Mouse (Mus musculus) hindbrain, embryonic 16.5 days (tissue): ENCODE measurements around the gene Gpn3. TPM values are rescaled to one million over a fixed set of nuclear protein-coding genes. Genes with fewer than 3 reads are reported as not detected.

Experiments
- ATAC-seq: fragments of 200-750 bp; cut with Nextera tagmentation; 2 replicates; pipeline ENCODE4 v1.8.0; 2017; ENCODE audit warnings: moderate TSS enrichment, moderate library complexity
- H3K27ac ChIP-seq: fragments of 300-500 bp; sonication (generic); 2 replicates; pipeline ENCODE4 v1.5.1; 2014; ENCODE audit warnings: low read depth, mild to moderate bottlenecking, control low read depth, low read length, moderate library complexity
- H3K27me3 ChIP-seq: fragments of 300-500 bp; sonication (generic); replicated peaks from 2 replicates; pipeline ENCODE4 v1.6.1; 2014; ENCODE audit warnings: low read length; ENCODE audit not compliant: control insufficient read depth, insufficient read depth
- H3K36me3 ChIP-seq: fragments of 300-500 bp; sonication (generic); 2 replicates; pipeline ENCODE4 v1.6.1; 2014; ENCODE audit warnings: mild to moderate bottlenecking, low read length, moderate library complexity, mixed read lengths; ENCODE audit not compliant: control insufficient read depth, insufficient read depth
- H3K4me1 ChIP-seq: fragments of 300-500 bp; sonication (generic); 2 replicates; pipeline ENCODE4 v1.6.1; 2014; ENCODE audit warnings: low read depth, low read length; ENCODE audit not compliant: control insufficient read depth, insufficient read depth
- H3K4me2 ChIP-seq: fragments of 300-500 bp; sonication (generic); 2 replicates; pipeline ENCODE4 v1.6.1; 2014; ENCODE audit warnings: mild to moderate bottlenecking, low read length, control low read depth, moderate library complexity
- H3K4me3 ChIP-seq: fragments of 300-500 bp; sonication (generic); 2 replicates; pipeline ENCODE4 v1.5.1; 2014; ENCODE audit warnings: mild to moderate bottlenecking, low read length, control low read depth, moderate library complexity
- H3K9ac ChIP-seq: fragments of 300-500 bp; sonication (generic); 2 replicates; pipeline ENCODE4 v1.6.1; 2014; ENCODE audit warnings: low read depth, mild to moderate bottlenecking, control low read depth, low read length, moderate library complexity
- H3K9me3 ChIP-seq: fragments of 300-500 bp; sonication (generic); 2 replicates; pipeline ENCODE4 v1.6.1; 2014; ENCODE audit warnings: mild to moderate bottlenecking, low read length, moderate library complexity; ENCODE audit not compliant: control insufficient read depth
- WGBS: fragments of 180-500 bp; shearing (Covaris S2); extraction: QIAGEN DNeasy Blood & Tissue Kit; methylation state at CpG from one replicate; pipeline ENCODE4 v1.1.7; 2014; 5-methylcytosine and 5-hydroxymethylcytosine counted together
- polyA plus RNA-seq: library from polyadenylated mRNA; unstranded; fragments of >200 nt; fragmentation: Nextera tagmentation; extraction: Ambion mirVana; gene quantifications from 2 replicates; pipeline ENCODE4 v1.2.1, GENCODE M21; 2015

Gene Gpn3
- polyA plus RNA-seq, 1 experiment from 2014 or later, result 35.3 TPM

DNA sequence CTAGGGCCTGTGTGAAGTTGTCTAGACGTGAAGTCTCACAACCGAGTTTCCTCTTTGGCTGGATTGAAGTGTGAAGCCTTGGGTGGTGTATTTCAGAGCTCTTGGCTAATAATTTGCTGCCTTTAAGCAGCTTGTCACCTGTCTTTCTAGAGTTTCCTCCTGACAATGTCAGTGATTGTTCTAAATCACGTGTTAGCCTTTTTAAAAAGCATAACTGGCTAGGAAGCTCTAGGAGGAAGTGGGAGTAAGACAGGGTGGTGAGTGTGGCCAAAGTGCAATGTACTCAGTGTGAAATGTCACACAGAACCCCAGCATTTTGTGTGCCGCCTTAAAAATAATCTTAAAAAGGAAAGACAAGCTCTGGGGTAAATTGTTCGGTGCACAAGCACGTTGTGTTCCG, 27.9 kb upstream of the Gpn3 start:
- Histone ChIP-seq H3K9ac (no peak overlapping the region), H3K36me3 (no peaks in the 10 kb centered on the region), H3K4me1 (no peaks in the 10 kb centered on the region), H3K4me2 (no peak overlapping the region), H3K27ac (no peak overlapping the region), H3K4me3 (no peak overlapping the region), H3K9me3 (no peaks in the 10 kb centered on the region), H3K27me3 (no peaks in the 10 kb centered on the region)
- 48% methylated on average over 7 of the region's 7 CpGs for WGBS
- ATAC-seq, result no peak

DNA sequence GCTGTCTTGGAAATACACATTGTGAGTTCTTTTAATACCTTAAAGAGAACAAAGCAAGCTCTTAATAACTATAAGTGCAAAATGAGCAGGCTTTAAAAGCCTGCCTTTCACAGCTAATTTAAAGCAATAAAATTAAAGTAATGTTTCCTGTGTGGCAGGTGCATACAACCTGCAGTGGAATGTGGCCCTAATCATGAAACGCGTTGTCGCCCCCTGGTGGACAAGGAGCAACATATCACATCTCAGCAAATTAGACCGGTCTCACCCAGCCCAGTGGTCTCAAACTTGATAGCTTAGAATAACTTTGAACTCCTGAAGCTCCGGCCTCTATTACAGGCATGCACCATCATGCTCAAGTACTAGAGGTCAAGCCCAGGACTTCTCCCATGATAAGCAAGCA, 27.4 kb upstream of the Gpn3 start:
- Histone ChIP-seq H3K4me1 (no peaks in the 10 kb centered on the region), H3K27ac (no peak overlapping the region), H3K9me3 (no peaks in the 10 kb centered on the region), H3K27me3 (no peaks in the 10 kb centered on the region), H3K4me3 (no peak overlapping the region), H3K9ac (no peak overlapping the region), H3K36me3 (no peaks in the 10 kb centered on the region), H3K4me2 (no peak overlapping the region)
- WGBS, result 8% methylated on average over 5 of the region's 5 CpGs
- ATAC-seq, result peak; percentile 68; the same call in 1 of the 2 replicates

DNA sequence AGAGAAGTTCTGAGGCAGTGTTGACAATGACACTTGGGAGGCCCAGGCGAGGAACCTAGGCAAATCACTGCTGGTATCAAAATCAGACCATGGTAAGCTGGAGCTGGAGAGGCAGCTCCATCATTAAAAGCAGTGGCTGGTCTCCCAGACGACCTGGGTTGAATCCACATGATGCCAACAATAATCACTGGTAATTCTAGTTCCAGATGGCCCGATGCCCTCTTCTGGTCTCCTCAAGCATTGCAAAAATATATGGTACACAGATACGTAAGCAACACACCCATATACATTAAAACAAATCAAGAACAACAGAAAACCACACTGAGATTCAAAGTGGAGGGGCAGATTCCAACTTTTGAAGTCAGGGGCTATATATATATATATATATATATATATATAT, 25.9 kb upstream of the Gpn3 start:
- no peak overlapping the region for H3K4me3 ChIP-seq
- H3K4me2 ChIP-seq, result no peak overlapping the region
- no peak for ATAC-seq
- no peak overlapping the region for H3K9ac ChIP-seq
- H3K4me1 ChIP-seq, result no peaks in the 10 kb centered on the region
- WGBS, result 80% methylated on average over 4 of the region's 4 CpGs
- no peak overlapping the region for H3K27ac ChIP-seq
- H3K27me3 ChIP-seq, result no peaks in the 10 kb centered on the region
- H3K9me3 ChIP-seq, result no peaks in the 10 kb centered on the region
- H3K36me3 ChIP-seq, result no peaks in the 10 kb centered on the region

DNA sequence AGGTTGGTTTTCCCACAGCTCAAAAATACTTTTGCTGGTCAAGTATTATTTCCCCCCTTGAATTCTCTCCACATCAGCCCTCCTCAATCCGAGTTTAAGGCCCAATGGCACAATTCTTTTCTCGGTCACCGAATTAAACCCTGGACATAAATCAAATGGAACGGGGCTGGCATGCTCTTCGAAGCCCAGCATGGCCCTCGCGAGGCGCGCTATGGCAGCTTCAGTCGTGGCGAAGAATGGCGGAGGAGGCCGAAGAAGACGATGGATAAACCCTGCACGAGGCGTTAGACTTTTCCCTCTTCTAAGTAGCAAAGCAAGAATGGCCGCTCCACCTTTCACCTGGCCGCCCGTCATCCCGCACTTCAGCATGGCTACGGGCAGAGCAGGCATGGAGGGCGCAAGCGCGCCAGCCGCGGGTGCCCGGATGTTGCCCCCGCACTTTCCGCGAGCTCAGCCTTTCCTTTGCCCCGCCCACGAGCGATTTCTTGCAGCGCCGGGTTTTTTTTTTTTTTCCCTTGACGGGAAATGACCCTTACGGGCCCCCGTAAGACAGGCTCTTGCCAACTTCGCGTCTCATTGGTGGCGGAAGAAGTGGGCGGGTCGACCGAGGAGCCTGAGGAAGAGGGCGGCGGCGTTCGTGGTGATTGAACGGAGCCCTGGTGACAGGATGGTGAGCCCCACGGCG, 17.7 kb upstream of the Gpn3 start, which contains the start of the genes Rad9b and Vps29:
Rad9b (minus strand) TSS at position 427 of the 685 bp plus-strand sequence.
Vps29 (plus strand) TSS at position 563 of the 685 bp plus-strand sequence.
- WGBS, result under 1% methylated on average over 49 of the region's 51 CpGs
- Histone ChIP-seq H3K27ac (peak within 1 kb of the TSS; percentile 86), H3K4me2 (peak within 1 kb of the TSS; percentile 67), H3K9me3 (no peaks in the 10 kb centered on the region), H3K4me1 (peaks cover 6% of the 10 kb centered on the region), H3K27me3 (no peaks in the 10 kb centered on the region), H3K36me3 (no peaks in the 10 kb centered on the region), H3K9ac (peak within 1 kb of the TSS; percentile 92), H3K4me3 (peak within 1 kb of the TSS; percentile 96)
- peak; percentile 96 for ATAC-seq

DNA sequence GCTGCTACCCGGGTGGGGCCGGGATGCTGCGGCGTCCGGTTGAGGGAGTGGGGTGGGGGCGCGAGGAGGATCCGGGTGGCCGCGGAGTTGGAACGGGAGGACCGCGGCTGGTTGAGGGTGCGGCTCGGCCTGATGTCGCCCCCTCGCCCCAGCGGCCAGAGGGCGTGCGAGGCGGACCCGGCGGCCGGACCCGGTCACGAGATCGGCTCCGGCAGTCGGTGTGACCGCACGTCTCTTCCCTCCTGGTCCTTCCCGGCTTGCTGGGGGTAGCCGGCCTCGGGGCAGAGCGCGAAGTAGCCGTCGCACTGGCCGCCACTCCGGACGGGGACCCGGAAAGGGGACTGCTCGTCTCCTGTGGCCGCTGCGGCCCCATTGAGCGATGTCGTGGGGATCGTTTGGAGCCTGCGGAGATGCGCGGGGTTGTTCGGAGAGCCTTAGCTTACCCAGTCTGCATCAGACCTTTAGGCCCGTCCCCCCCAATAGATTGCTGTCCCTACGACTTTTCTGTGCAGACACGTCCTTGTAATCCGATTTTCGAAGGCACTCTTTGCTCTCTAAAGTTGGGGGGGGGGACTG, 17.1 kb upstream of the Gpn3 start:
- Histone ChIP-seq H3K4me2 (peak overlapping the region; percentile 67), H3K36me3 (no peaks in the 10 kb centered on the region), H3K9me3 (no peaks in the 10 kb centered on the region), H3K4me3 (peak overlapping the region; percentile 96), H3K4me1 (peaks cover 6% of the 10 kb centered on the region), H3K27ac (peak overlapping the region; percentile 86), H3K9ac (peak overlapping the region; percentile 92), H3K27me3 (no peaks in the 10 kb centered on the region)
- under 1% methylated on average over 51 of the region's 57 CpGs for WGBS
- ATAC-seq, result peak; percentile 73

DNA sequence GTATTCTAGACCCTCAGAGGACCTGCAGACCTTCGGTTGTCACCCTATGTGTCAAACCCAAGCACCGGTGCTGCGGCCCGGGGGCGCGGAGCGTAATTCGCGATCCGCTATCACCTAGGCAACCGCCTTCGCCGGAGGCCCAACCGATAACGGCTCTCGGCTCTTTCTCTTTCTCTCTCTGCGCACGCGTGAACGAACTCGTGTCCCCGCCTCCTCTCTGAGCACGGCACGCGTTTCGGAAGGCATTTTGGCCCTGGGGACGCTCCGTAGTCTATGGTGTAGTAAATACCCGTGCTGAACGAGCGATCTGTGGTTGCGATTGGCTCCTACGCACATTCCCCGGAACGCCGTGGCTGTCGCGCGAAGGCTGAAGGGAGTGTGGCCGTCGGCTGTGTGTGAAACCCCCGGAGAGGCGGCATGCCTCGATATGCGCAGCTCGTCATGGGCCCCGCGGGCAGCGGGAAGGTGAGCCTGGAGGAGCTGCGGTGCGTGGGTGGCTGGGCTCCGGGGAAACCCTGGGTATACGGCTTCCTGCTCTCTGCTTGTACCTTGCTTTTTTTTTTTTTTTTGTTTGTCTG, 605 bp downstream of the Gpn3 start, which contains the start of gene Fam216a:
Fam216a (minus strand) TSS at position 173 of the 578 bp plus-strand sequence.
- ATAC-seq, result peak; percentile 96
- Histone ChIP-seq H3K36me3 (peaks cover 17% of the 10 kb centered on the region), H3K9me3 (no peaks in the 10 kb centered on the region), H3K4me3 (peak within 1 kb of the TSS; percentile 84), H3K27ac (peak within 1 kb of the TSS; percentile 95), H3K4me1 (peaks cover 18% of the 10 kb centered on the region), H3K4me2 (peak within 1 kb of the TSS; percentile 87), H3K9ac (peak within 1 kb of the TSS; percentile 93), H3K27me3 (no peaks in the 10 kb centered on the region)
- under 1% methylated on average over 53 of the region's 53 CpGs for WGBS

DNA sequence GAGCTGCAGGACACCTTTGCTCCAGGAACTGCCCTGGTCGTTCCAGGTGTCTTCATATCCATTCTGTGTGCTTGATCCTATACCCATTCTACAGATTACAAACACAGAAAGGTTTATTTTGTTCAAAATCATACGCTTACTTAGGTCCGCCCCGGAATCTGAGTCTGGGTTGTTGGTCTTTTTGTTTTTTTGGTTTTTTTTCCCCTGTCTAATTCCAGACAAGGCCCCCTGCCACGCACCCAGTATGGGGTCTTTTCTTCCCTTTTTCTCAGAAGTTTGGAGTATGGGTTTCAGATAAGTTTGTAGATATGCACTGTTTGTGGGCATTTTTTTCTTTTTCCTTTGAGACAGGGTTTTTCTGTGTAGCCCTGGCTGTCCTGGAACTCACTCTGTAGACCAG, 1.2 kb downstream of the Gpn3 start:
- peak overlapping the region; percentile 84 for H3K9ac ChIP-seq
- 9% methylated on average over 5 of the region's 5 CpGs for WGBS
- peak overlapping the region; percentile 87 for H3K4me2 ChIP-seq
- H3K27me3 ChIP-seq, result no peaks in the 10 kb centered on the region
- H3K4me1 ChIP-seq, result peaks cover 18% of the 10 kb centered on the region
- peak overlapping the region; percentile 84 for H3K4me3 ChIP-seq
- H3K27ac ChIP-seq, result peak overlapping the region; percentile 87
- no peak for ATAC-seq
- H3K36me3 ChIP-seq, result peaks cover 12% of the 10 kb centered on the region
- no peaks in the 10 kb centered on the region for H3K9me3 ChIP-seq

DNA sequence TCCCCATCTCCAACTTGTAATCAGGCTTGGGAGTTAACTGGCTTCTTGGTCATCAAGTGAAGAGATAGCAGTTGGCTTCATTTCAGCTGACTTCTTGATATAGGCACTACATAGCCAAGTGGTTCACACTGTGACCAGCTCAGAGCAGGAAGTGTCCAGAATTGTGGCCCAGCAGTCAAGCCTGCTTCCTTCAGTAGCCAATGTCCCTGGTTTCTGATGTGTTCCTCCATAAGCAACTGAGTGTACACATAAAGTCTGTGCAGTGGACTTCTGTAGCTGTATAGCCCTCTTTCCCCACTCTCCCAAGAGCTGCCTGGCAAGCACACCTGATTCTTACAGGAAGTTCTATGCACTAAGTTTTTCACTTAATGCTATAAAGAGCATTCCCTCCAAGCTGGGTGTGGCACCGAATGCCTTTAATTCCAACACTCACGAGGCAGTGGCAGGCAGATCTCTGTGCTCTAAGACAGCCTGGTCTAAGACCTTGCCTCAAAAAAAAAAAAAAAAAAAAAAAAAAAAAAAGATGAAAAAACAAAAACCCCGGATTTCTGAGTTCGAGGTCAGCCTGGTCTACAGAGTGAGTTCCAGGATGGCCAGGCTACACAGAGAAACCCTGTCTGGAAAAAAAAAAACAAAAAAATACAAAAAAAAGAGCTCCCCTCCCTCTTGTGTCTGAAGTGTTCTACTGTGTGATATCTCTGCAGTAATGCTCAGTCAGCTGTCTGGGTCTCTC, 5.6 kb downstream of the Gpn3 start:
- 91% methylated on average over 4 of the region's 4 CpGs for WGBS
- H3K27me3 ChIP-seq, result no peaks in the 10 kb centered on the region
- H3K36me3 ChIP-seq, result peaks cover 21% of the 10 kb centered on the region
- H3K4me3 ChIP-seq, result no peak overlapping the region
- H3K9me3 ChIP-seq, result no peaks in the 10 kb centered on the region
- ATAC-seq, result no peak
- H3K9ac ChIP-seq, result no peak overlapping the region
- no peak overlapping the region for H3K4me2 ChIP-seq
- no peak overlapping the region for H3K27ac ChIP-seq
- peaks cover 10% of the 10 kb centered on the region for H3K4me1 ChIP-seq

DNA sequence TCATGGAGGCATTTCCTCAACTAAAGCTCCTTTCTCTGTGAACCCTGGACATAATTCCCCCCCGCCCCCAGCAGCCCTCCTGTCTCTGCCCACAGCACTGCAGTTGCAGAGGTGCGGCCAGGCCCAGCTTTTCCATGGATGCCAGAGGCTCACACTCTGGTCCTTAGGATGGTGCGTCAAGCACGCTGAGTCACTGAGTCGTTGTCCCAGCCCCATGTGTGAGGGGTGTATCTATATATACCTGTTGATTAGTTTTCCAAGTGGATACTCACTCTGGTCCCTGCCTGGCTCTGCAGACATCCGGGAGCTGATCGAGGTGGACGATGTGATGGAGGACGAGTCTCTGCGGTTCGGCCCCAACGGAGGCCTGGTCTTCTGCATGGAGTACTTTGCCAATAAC, 6.5 kb downstream of the Gpn3 start:
- H3K4me1 ChIP-seq, result peaks cover 5% of the 10 kb centered on the region
- H3K4me2 ChIP-seq, result no peak overlapping the region
- H3K9ac ChIP-seq, result no peak overlapping the region
- H3K9me3 ChIP-seq, result no peaks in the 10 kb centered on the region
- no peak overlapping the region for H3K4me3 ChIP-seq
- H3K27me3 ChIP-seq, result no peaks in the 10 kb centered on the region
- 95% methylated on average over 12 of the region's 12 CpGs for WGBS
- no peak overlapping the region for H3K27ac ChIP-seq
- H3K36me3 ChIP-seq, result peaks cover 24% of the 10 kb centered on the region
- ATAC-seq, result no peak
